Mouse (Mus musculus) kidney, postnatal 36 days (tissue): ENCODE data around the gene Myt1.
"Not testable (repeated sequence)": the region's sequence is repeated elsewhere in the genome, so short reads cannot be mapped to it uniquely, and the experiment has no call there.

Source experiments
- DNase-seq, 2 experiments: peaks; one replicate each; pipeline ENCODE4 v3.0.0; 2021 to 2022; ENCODE audit warnings: mixed read lengths in 2 of 2

Gene Myt1

GRCm38 (mm10) chr2:181787852-181788251 lies 24.7 kb downstream of the Myt1 start:
- no peak for DNase-seq

- DNase-seq, result no peak
These were observed 26.3 kb downstream of the Myt1 start for GRCm38 (mm10) chr2:181789396-181789795.

GRCm38 (mm10) chr2:181793186-181793585 lies 30.1 kb downstream of the Myt1 start:
- DNase-seq, result not testable (repeated sequence)

GRCm38 (mm10) chr2:181795641-181796130 lies 32.6 kb downstream of the Myt1 start:
- DNase-seq, result no peak

DNA sequence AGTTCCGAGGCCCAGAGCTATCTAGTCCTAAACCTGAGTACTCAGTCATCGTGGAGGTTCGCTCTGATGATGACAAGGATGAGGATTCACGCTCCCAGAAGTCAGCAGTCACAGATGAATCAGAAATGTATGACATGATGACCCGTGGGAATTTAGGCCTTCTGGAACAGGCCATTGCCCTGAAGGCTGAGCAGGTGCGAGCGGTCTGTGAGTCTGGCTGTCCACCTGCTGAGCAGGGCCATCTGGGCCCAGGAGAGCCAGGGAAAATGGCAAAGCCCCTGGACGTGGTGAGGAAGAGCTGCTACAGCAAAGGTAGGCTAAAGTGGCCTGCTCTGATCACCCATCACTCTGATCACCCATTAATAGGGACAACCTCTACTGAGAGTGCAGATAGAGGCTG lies 34.5 kb downstream of the Myt1 start:
- no peak for DNase-seq

GRCm38 (mm10) chr2:181829032-181829650 lies 66.0 kb downstream of the Myt1 start:
- no peak for DNase-seq

DNA sequence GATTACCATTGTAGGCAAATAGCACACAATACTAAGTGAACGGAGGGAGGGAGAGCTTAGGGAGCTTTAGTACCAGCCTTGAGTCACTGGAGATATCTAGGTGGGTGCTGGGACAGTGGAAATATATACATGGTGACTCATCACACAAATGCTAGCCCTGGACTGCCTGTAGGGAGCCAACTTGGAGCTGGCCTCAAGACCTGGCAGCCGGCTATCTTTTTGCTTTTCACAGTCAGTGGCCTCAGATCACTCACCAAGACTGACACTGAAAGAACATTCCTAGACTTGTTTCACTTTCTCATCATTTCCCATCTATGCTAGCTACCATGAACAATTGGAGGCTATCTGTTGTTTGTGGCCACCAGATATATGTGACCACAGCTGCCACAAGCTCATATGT lies 69.6 kb downstream of the Myt1 start:
- DNase-seq, result no peak

DNA sequence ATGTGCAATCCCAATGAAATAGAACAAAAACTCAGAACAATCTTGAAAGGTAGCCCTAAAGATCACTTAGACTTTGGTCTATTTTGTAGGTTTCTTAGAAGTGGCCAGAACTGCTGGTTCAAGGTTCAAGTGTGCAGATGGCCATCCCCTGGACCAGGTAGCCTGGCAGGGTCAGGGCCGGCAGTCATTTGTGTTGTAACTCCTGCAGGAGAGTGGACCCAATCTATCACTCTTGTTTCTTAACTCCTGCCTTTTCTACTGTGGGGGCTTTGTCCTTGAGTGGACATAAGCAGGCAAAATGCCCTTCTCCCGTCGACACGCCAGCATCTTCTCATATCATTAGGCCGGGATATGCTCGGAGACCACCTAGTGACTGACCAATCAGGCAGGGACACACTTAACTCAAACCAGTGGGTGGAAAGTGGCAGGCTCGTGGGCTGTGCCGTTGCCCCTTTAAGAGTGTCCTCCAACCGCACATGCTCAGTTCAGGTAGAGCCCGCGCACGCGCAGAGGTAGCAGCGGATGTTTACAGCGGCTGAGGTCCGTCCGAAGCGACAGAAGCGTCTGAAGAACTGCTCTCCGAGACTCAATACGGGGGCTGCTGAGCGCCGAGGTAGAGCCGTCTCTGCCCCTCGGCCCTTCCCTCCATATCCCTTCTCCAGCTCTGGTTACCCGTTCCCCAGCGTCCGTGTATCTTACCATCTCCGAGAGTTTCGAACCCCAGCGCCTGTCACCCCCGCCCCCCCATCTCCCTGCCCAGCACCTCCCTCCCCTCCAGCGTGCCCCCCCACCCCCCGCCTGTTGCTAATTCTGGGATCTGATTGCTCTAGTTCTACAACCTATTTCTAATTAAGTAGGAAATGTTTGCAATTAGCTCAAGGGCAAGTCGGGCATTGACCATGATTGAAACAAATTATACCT lies 74.5 kb downstream of the Myt1 start, which contains the start of gene Pcmtd2:
Gene Pcmtd2 (plus strand): TSS at position 483 of the 921 bp plus-strand sequence.
- DNase-seq, result peak; percentile 95 to 96

DNA sequence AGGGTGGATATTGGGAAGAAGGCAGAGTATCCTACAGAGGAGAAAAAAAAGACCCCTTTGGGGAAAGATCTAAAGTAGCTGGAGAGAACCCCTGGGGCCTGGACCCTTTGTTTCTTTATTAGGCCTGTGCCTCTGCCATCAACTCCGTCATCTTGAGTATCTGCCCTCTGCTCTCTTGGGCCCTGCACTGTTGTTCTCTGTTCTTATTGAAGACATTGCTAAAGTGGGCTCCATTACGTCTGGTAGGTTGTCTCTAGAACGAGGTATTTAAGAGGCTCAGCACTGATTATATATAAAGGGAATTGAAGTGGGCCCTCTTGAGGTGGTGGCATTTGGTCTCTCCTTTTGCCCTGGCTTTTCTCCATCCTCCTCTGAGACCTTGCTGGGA lies 75.2 kb downstream of the Myt1 start:
- DNase-seq, result peak; percentile 7 to 21

- DNase-seq, result no peak
These were observed 82.7 kb downstream of the Myt1 start for GRCm38 (mm10) chr2:181845709-181846394.

GRCm38 (mm10) chr2:181863791-181864535 lies 100.8 kb downstream of the Myt1 start, which contains the start of gene Polr3k:
Polr3k (plus strand) TSS chr2:181864337.
- DNase-seq, result peak; percentile 95 to 97

DNA sequence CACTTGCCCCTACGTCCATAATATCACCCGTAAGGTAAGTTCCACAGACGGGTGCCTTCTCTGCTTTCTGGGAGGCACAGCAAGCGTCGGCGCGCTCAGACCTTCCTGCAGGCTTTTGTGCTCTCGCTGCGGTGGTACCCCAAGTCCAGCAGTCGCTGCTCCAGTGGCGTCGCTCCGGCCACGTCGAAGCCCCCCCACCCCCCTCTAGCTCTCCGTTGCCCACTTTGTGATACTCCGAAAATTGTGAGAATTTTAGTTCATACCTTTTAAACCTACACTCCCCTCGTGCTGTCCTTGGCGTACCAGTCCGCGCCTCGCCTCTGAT lies 101.4 kb downstream of the Myt1 start:
- no peak for DNase-seq

GRCm38 (mm10) chr2:181866931-181867330 lies 103.8 kb downstream of the Myt1 start:
- DNase-seq, result peak; percentile 66 to 87

- no peak for DNase-seq
These were observed 107.9 kb downstream of the Myt1 start for GRCm38 (mm10) chr2:181871039-181871438.
